Mouse (Mus musculus): ENCODE measurements around the gene Dnajc22.

- TF ChIP-seq CTCF (IDR thresholded peaks at IDR 0.05; ENCODE audit: insufficient read depth, low read length): peak; percentile 60
- no peak for TF ChIP-seq POLR2A (IDR thresholded peaks at IDR 0.05; ENCODE audit: borderline replicate concordance, extremely low read depth, low read depth, low read length)
These were observed 43.3 kb upstream of the Dnajc22 start for GRCm38 (mm10) chr15:99049473-99050253.

Measured in lung, adult 2 months (tissue).